Mouse (Mus musculus) intestine, embryonic 14.5 days (tissue): Measurements from ENCODE around the gene Spire2. TPM values are rescaled to one million over a fixed set of nuclear protein-coding genes. Genes with fewer than 3 reads are reported as not detected.
A peak's percentile ranks its signal among the peaks of the same experiment; 100 is the strongest.
"Not testable (repeated sequence)": the region's sequence is repeated elsewhere in the genome, so short reads cannot be mapped to it uniquely, and the experiment has no call there.

Experiments
- ATAC-seq: fragments of 200-750 bp; cut with Nextera tagmentation; replicated peaks from 2 replicates; pipeline ENCODE4 v1.8.0; 2017; ENCODE audit warnings: low read depth, moderate number of reproducible peaks, moderate TSS enrichment, moderate library complexity; ENCODE audit not compliant: low FRiP score, low TSS enrichment
- DNase-seq: peaks from one replicate; pipeline ENCODE4 v3.0.0-alpha.2; 2018; ENCODE audit warnings: low spot score
- H3K27ac ChIP-seq: fragments of 300-500 bp; sonication (generic); 2 replicates; pipeline ENCODE4 v1.5.1; 2014; ENCODE audit warnings: low read depth, mild to moderate bottlenecking, control low read depth
- H3K27me3 ChIP-seq: fragments of 300-500 bp; sonication (generic); replicated peaks from 2 replicates; pipeline ENCODE4 v1.6.1; 2014; ENCODE audit warnings: low read length, control low read depth; ENCODE audit not compliant: control insufficient read depth, insufficient read depth
- H3K36me3 ChIP-seq: fragments of 300-500 bp; sonication (generic); 2 replicates; pipeline ENCODE4 v1.6.1; 2014; ENCODE audit warnings: low read length, control low read depth; ENCODE audit not compliant: control insufficient read depth, insufficient read depth
- H3K4me1 ChIP-seq: fragments of 300-500 bp; sonication (generic); replicated peaks from 2 replicates; pipeline ENCODE4 v1.6.1; 2014; ENCODE audit warnings: low read length, control low read depth, mixed read lengths; ENCODE audit not compliant: control insufficient read depth, insufficient read depth
- H3K4me2 ChIP-seq: fragments of 300-500 bp; sonication (generic); 2 replicates; pipeline ENCODE4 v1.6.1; 2014; ENCODE audit warnings: low read length
- H3K4me3 ChIP-seq: fragments of 300-500 bp; sonication (generic); 2 replicates; pipeline ENCODE4 v1.5.1; 2014; ENCODE audit warnings: low read depth, low read length, control low read depth, mixed read lengths
- H3K9ac ChIP-seq: fragments of 300-500 bp; sonication (generic); 2 replicates; pipeline ENCODE4 v1.6.1; 2014; ENCODE audit warnings: mild to moderate bottlenecking, low read length
- H3K9me3 ChIP-seq: fragments of 300-500 bp; sonication (generic); 2 replicates; pipeline ENCODE4 v1.6.1; 2016; ENCODE audit warnings: low read length, control low read depth; ENCODE audit not compliant: control insufficient read depth
- WGBS: fragments of 180-500 bp; shearing (Covaris S2); extraction: QIAGEN DNeasy Blood & Tissue Kit; methylation state at CpG from one replicate; pipeline ENCODE4 v1.1.7; 2014; 5-methylcytosine and 5-hydroxymethylcytosine counted together
- polyA plus RNA-seq: library from polyadenylated mRNA; unstranded; fragments of >200 nt; fragmentation: Nextera tagmentation; extraction: Ambion mirVana; gene quantifications from 2 replicates; pipeline ENCODE4 v1.2.1, GENCODE M21; 2014

Gene Spire2
- polyA plus RNA-seq, 1 experiment from 2014 or later, result 2.9 TPM

- Histone ChIP-seq H3K4me3 (peak overlapping the region; percentile 27), H3K4me2 (peak overlapping the region; percentile 45), H3K27me3 (peaks cover 60% of the 10 kb centered on the region), H3K36me3 (no peaks in the 10 kb centered on the region), H3K9ac (peak overlapping the region; percentile 34; the same call in 1 of the 2 replicates), H3K9me3 (no peaks in the 10 kb centered on the region), H3K27ac (no peak overlapping the region), H3K4me1 (no peaks in the 10 kb centered on the region)
- 7% methylated on average over 16 of the region's 16 CpGs for WGBS
- DNase-seq (no peak), ATAC-seq (no peak)
These were observed 79.3 kb downstream of the Spire2 start for GRCm38 (mm10) chr8:123411781-123412327.

GRCm38 (mm10) chr8:123412560-123413170 lies 80.2 kb downstream of the Spire2 start:
- no peaks in the 10 kb centered on the region for H3K4me1 ChIP-seq
- ATAC-seq (0 out of 2 replicates have a peak, but pooled peaks have one; percentile 12), DNase-seq (no peak)
- H3K4me2 ChIP-seq, result no peak overlapping the region
- no peak overlapping the region for H3K27ac ChIP-seq
- no peaks in the 10 kb centered on the region for H3K9me3 ChIP-seq
- no peak overlapping the region for H3K9ac ChIP-seq
- peaks cover 60% of the 10 kb centered on the region for H3K27me3 ChIP-seq
- H3K4me3 ChIP-seq, result no peak overlapping the region; the same call in 1 of the 2 replicates
- no peaks in the 10 kb centered on the region for H3K36me3 ChIP-seq
- 3% methylated on average over 12 of the region's 12 CpGs for WGBS

DNA sequence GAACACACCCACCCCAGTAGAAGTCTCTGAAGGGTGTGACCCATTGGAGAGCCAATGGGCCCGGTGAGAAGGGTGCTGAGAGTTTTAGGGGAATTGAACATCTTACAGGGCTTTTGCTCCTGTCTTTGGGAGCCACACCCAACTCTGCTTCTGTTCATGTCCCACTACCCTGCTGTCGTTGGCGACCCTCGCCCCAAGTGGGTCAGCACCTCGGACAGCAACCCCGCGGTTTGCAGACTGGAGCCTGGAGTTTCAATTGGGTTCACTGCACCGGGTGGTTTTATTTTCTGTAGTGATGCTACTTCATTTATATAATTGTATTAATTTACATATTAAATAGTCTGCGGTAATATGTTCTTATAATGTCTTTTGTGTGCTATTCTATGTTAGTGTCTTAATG lies 81.7 kb downstream of the Spire2 start:
- Histone ChIP-seq H3K27me3 (peaks cover 50% of the 10 kb centered on the region), H3K9ac (no peak overlapping the region), H3K36me3 (no peaks in the 10 kb centered on the region), H3K4me2 (no peak overlapping the region), H3K4me3 (no peak overlapping the region), H3K9me3 (no peaks in the 10 kb centered on the region), H3K4me1 (no peaks in the 10 kb centered on the region), H3K27ac (no peak overlapping the region)
- 9% methylated on average over 9 of the region's 9 CpGs for WGBS
- DNase-seq (peak; percentile 77), ATAC-seq (no peak)

DNA sequence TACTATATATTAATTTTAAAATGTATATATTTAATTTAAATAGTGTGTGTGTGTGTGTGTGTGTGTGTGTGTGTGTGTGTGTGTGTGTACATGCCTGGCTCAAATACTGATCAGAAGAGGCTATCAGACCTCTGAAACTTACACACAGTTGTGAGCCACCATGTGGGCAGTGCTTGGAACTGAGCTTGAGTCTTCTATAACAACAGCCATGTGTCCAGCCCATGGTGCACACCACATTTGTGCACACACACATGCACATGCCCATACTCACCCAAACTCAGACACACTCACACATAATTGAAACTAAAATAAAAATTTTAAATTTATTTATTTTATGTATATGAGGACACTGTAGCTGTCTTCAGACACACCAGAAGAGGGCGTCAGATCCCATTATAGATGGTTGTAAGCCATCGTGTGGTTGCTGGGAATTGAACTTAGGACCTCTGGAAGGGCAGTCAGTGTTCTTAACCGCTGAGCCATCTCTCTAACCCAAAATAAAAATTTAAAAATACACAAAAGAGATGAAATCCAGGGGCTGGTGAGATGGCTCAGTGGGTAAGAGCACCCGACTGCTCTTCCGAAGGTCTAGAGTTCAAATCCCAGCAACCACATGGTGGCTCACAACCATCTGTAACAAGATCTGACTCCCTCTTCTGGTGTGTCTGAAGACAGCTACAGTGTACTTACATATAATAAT lies 82.6 kb downstream of the Spire2 start:
- ATAC-seq, H3K4me2 ChIP-seq, H3K9ac ChIP-seq, H3K27ac ChIP-seq, H3K9me3 ChIP-seq, H3K36me3 ChIP-seq, H3K4me3 ChIP-seq, H3K4me1 ChIP-seq, DNase-seq: not testable (repeated sequence)
- peaks cover 41% of the 10 kb centered on the region for H3K27me3 ChIP-seq
- 81% methylated on average over 5 of the region's 5 CpGs for WGBS

DNA sequence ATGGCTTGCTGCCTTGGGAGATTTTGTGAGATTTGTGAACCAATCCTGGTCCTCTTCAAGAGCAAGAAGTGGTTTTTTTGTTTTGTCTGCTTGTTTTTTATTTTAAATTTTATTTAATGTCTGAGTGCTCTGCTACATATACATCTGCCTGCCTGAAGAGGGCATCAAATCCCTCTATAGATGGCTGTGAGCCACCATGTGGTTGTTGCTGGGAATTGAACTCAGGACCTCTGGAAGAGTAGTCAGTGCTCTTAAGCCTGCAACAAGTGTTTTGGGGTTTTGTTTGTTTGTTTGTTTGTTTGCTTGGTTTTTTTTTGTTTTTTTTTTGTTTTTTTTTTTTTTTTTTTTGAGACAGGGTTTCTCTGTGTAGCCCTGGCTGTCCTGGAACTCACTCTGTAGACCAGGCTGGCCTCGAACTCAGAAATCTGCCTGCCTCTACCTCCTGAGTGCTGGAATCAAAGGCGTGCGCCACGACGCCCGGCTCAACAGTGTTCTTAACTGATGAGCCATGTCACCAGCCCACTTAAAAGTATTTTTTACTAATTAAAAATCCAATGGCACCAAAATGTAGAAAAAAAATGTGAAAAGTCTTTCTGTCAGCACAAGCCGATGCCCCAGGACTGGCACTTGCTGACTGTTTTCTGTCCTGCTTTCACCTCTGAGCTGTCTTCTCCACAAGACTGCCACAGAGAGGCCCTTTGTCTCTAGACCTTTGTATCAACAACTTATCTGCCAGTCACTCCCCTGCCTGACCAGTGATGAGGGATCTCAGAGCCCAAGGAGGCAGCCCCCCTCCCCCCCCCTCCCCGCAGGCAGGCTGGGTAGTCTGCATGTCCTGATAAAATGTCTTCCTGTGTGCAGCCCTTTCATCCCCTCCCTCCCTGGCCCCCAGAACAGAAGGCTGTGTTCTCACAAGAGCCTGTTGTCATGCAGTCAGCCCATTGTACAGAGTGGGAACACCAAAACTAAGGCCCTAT lies 83.7 kb downstream of the Spire2 start:
- no peak for DNase-seq
- H3K9me3 ChIP-seq, result no peaks in the 10 kb centered on the region
- ATAC-seq, result no peak
- H3K4me2 ChIP-seq, result no peak overlapping the region
- no peak overlapping the region for H3K27ac ChIP-seq
- no peak overlapping the region for H3K9ac ChIP-seq
- peaks cover 30% of the 10 kb centered on the region for H3K27me3 ChIP-seq
- no peaks in the 10 kb centered on the region for H3K36me3 ChIP-seq
- 82% methylated on average over 8 of the region's 8 CpGs for WGBS
- no peak overlapping the region for H3K4me3 ChIP-seq
- H3K4me1 ChIP-seq, result no peaks in the 10 kb centered on the region

- H3K9me3 ChIP-seq, result no peaks in the 10 kb centered on the region
- H3K9ac ChIP-seq, result no peak overlapping the region
- no peak overlapping the region for H3K4me3 ChIP-seq
- no peak overlapping the region for H3K27ac ChIP-seq
- H3K4me2 ChIP-seq, result no peak overlapping the region
- no peaks in the 10 kb centered on the region for H3K36me3 ChIP-seq
- H3K4me1 ChIP-seq, result no peaks in the 10 kb centered on the region
- 72% methylated on average over 8 of the region's 8 CpGs for WGBS
- H3K27me3 ChIP-seq, result peaks cover 22% of the 10 kb centered on the region
- ATAC-seq, result no peak
- DNase-seq, result no peak
These were observed 84.5 kb downstream of the Spire2 start for GRCm38 (mm10) chr8:123416944-123417555.
